Mouse (Mus musculus): Measurements from ENCODE around the gene Tead1.
"Not testable (repeated sequence)": the region's sequence is repeated elsewhere in the genome, so short reads cannot be mapped to it uniquely, and the experiment has no call there.

Tead1 gene

DNA sequence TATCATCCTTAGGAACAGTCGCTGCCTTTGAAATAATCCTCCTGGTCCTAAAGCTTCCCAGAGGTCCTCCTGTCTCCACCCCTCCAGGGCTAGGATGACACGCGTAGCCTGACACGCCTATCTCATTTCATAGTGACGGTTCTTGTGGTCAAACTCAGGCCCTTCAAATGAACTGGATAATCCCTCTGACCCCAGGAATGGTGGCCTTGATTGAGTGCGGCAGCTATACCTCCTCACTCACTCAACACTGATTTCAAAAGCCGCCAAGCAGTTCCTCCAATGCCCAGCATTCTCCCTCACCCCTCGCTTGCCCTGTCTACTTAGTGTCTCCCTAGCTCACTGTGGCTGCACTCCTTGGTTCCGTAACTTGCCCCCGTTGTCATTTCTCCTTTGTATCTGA is 230.0 kb downstream of the Tead1 start:
- no peak for DNase-seq (ENCODE audit: extremely low read depth, low read depth, low spot score)

DNA sequence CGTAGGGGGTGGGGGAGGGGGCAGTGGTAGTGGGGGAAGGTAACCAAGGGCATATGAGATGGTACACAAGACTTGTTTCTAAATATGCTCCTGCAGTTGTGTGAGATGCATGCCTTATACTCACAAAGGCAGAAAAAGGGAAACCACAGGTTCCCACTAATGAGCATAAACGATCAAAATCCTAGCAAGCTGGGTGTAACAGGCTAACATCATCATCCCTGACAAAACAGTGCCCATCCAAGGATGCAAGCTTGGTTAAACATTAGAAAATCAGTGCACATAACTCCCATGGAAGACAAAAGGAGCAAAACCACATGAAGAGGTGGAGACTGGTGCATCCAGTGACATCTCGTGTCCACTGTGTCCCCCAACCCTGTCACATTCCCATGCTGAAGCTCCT is 233.9 kb downstream of the Tead1 start:
- no peak for DNase-seq (ENCODE audit: extremely low read depth, low read depth, low spot score)

DNA sequence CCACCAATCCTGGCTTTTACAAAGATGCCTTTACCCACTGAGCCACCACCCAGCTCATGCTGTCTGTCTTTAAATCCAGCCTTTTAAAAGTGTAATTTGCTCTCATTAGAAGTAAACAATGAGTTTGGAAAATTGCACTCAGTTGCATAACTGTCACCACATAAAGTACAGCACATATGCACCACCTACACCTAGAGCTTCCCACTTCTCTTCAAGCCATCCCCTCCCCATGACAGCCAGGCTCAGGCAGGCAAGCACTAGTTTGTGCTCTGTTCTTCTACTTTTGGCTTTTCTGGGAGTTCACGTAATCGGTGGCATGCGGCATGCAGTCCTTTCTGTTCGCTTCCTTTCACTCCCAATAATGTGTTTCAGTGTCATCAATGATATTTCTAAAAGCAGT is 236.5 kb downstream of the Tead1 start:
- no peak for DNase-seq (ENCODE audit: extremely low read depth, low read depth, low spot score)

DNA sequence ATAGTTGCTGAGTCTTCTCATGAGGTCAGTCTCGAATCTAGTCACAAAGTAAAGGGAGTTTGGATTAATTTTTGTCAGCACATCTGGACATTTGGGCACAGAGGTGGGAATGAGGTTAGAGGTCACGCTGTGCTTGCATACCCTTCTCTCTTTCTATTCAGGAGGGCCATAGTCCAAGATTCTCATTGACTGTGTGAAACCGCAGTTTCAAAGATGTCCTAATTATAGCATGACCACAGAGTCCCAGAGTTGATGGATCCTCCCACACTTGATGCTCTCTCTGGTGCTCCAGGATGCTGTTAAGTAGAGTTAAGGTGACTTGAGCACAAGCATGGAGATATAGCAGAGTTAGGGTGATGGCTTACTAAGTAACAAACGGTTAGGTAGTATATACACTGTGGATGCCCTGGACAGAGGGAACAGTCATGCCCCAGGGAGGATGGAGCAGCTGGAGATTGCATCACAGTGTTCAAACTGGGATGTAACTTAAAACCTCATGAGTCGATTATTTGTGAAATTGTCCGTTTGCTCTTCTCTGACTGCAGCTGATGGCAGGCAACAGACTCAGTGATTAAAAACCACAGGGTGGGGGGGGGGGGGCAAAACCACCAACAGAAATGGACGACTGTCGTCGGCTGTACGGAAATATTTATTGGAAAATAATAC is 238.6 kb downstream of the Tead1 start:
- DNase-seq (ENCODE audit: extremely low read depth, low read depth, low spot score), result no peak

DNA sequence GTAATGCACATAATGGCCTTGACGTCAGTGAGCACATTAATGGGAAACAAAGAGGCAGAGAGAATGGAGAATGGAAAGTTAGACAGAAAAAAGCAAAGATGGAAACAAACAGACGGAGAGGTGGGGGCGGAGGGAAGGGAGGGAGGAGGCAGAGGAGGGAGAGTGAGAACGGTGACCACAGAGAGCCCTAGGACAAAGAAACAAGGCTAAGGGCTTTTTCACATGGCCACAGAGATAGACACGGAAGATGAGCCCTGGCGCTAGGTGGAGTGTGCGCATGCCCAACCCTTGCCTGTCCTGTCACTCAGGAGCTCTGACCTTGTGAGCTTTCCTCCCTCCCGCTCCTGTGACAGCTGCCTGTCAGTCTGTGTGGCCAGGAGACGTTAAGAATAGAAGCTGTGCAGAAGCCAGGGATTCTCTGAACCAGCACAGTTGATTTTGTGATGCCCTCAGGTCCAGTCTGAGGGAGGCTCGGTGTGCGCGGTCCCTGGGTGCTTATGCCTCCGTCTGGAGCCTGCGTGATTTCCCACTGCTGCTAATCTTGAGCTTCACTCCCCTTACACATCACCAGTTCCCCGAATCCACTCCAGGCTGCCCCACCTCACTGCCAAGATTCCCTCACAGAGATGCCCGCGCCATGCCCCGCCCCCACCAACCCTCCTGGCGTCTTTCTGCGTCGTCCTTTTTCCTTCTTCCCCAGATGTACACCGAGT is 239.3 kb downstream of the Tead1 start:
- no peak for DNase-seq (ENCODE audit: extremely low read depth, low read depth, low spot score)

DNA sequence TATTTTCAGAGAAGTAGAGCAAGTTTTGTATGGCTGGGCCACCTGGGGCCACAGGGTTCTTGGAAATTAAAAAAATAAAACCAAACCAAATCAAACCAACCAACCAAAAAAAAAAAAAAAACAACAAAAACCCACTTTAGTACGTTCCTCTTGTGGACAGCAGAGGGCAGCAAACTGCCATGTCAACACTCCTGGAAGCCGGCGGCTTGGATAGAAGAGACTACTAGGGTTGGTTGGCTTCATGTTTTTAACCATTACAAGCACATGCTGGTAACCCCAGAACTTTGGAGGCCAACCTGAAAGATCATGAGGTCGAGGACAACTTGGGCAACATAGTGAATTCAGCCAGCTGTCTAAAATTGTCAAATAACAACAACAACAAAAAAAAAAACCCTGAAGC is 240.7 kb downstream of the Tead1 start:
- no peak for DNase-seq (ENCODE audit: extremely low read depth, low read depth, low spot score)

DNA sequence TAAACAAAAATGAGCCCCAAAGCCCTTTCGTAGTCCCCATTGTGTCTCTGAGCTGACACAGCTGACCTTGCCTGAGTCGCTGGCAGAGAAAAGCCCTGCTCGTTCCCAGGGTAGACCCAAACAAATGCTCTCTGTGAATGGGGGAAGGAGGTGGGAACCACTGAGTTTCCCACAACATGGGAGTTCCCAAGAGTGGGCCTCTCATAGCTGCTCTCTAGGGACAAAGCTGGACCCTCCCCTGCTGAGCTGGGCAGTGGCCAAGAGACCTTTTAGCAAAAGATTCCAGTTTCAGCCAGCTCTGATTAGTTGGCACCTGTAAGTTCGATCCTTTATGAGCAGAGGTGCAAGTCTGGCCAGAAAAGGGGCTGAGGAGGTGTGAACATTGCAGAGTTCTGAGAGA is 243.7 kb downstream of the Tead1 start:
- no peak for DNase-seq (ENCODE audit: extremely low read depth, low read depth, low spot score)

DNA sequence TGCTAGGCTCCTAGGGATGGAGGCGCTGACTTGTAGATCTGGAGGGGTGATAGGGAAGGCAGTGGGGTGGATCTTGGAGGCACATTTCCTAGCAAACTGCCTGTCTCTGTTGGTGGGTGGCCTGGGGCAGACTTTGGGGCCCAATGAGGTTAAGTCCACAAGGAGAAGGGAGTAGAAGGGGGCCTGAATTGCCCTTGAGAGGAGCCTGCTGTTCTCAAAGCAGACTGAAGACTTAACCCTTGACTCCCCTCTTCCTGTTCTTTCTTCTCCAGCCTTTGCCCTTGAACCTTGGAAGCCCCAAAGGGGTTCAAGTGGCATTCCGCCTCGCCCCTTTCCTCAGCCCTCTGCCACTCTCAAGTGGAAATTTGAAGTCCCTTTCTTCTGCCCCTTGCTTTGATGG is 244.6 kb downstream of the Tead1 start:
- DNase-seq (ENCODE audit: extremely low read depth, low read depth, low spot score), result no peak

DNA sequence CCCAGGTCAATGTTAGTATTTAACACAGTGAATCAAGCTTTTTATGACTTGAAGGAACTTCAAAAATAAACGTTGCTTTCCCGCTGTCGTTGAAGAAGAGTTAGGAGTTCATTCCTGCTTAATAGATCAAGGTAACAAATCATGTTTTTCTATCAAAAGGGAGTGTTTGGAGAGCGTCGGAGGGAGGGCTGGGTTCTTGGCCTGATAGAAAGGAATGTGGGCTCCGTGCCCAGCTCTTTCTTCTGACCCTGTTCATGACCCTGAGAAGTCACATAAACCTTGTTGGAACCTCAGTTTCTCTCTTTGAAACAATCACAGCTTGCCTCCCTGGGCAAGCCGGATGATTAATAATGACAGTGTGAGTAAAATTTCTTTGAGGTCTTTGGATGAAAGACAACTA is 251.6 kb downstream of the Tead1 start:
- DNase-seq (ENCODE audit: extremely low read depth, low read depth, low spot score), result no peak

DNA sequence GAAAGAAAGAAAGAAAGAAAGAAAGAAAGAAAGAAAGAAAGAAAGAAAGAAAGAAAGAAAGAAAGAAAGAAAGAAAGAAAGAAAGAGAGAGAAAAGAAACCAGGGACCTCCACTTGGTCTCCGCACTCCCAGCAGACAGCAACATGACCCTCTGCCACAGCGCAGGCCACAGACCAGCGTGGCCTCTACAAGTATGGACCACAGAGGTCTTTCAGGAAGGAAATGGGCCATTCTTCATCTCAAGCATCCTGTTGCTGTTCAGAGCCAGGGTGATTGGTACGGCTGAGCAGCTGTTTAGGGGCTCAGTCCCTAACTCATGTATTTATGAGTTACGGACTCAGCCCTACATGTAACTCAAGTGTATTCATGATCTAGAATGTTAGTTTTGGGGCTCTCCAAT is 256.8 kb downstream of the Tead1 start:
- DNase-seq (ENCODE audit: extremely low read depth, low read depth, low spot score), result not testable (repeated sequence)

DNA sequence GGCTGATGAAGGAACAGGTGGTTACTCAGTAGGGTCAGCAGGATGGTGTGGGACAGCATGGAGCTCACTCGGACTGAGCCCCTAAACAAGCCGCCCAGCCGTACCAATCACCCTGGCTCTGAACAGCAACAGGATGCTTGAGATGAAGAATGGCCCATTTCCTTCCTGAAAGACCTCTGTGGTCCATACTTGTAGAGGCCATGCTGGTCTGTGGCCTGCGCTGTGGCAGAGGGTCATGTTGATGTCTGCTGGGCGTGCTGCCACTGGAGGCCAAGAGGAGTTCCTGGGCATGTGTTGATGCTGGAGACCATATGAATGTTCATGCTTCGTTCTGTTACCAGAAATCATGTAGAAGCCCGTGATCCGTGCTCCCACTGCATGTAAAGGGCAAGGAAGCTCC is 258.0 kb downstream of the Tead1 start:
- no peak for DNase-seq (ENCODE audit: extremely low read depth, low read depth, low spot score)

DNA sequence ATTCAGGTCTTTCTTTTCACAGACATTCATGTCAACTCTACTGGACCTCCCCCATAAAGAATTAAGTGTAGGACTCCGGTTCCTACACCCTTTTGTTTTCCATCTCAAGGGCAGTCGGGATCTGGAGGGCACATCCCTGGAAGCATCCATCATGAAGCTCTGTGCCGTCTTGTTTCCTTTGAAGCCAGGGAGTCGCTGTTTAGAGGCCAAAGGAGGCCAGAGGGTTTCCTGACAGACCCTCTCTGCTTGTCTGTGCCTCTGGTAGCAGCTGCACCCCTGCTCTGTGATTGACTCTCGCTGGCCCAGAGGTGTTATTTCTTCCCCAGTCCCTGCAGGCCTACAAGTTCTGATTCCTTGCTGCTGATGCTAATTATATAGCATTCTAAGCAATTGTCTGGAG is 259.8 kb downstream of the Tead1 start:
- DNase-seq (ENCODE audit: extremely low read depth, low read depth, low spot score), result no peak

DNA sequence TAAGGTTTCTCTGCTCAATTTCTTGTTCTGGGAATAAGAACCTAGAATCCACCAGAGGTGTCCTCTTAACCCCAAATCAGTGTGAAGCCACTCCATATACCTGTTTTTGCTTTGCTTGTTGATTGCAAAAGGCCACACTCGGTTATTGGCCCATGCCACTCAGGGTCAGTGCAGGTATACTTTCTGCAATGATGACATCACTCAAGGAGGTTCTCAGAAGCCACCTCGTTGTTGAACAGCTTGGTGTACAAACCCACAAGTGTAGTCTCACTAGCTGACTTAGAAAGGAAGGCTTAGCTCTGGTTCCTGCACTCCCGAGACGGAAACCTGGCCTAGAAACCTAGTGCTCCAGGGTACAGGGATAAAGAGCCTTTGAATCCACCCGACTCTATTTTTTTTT is 263.4 kb downstream of the Tead1 start:
- no peak for DNase-seq (ENCODE audit: extremely low read depth, low read depth, low spot score)

DNA sequence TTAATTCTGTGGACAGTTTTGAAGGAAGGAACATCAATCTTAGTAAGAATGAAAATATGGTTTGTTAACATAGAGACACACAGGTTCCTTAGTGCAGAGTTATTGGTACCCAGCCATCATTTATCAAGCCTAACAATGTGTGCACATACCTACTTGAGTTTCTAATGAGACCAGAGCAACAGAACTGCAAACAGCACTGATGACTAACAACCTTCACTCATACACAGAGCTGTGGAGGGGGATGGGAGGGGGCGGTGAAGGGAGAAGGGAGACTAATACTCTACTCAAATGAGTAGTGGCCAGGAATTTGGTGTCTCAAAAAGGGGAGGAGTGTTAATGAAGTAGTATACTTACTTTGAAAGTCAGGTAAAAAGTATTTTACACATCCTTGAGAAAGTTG is 263.9 kb downstream of the Tead1 start:
- DNase-seq (ENCODE audit: extremely low read depth, low read depth, low spot score), result no peak

DNA sequence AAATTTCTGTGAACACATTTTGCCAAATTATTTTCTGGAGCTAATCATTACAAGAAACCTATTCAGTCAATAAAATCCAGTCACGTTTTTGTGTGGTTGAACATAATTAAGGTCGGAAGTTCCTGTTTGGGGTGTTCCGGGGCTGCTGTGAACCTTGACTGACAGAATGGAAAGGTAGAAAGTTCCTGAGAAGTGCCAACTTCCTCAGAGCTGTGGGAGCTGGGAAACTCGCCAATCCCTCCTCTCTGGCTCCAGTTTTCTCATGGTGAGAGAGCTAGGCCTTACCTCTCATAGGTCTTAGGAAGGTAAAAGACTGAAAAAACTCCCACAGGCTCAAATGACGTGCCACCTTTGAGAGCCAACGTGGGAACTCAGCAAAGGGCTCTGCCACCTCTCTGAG is 267.6 kb downstream of the Tead1 start:
- no peak for DNase-seq (ENCODE audit: extremely low read depth, low read depth, low spot score)

DNA sequence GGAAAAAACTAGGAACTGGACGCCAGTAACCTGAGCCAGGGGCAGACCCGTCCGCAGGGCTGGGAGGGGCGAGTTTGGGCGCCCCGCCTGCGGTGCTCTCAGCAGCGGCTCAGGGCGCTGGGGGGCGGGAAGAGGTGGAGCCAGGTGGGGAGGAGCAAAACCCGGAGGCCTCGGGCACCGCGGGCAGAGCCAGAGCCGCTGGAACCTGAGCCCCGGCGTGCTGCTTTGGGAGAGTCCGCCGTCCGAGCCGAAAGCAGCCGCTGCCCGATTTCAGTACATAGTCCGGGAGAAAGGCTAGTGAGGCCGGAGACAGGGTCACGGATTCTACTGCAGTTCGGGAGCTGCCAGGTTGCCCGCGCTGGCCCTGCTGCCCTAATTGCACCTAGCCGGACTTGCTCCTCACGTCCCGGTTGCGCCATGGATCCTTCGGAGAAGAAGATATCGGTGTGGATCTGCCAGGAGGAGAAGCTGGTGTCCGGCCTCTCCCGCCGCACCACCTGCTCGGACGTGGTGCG is 274.7 kb downstream of the Tead1 start, which contains the start of gene Rassf10:
TSS of gene Rassf10 (plus strand) at position 186 of the 515 bp plus-strand sequence.
- no peak for DNase-seq (ENCODE audit: extremely low read depth, low read depth, low spot score)

DNA sequence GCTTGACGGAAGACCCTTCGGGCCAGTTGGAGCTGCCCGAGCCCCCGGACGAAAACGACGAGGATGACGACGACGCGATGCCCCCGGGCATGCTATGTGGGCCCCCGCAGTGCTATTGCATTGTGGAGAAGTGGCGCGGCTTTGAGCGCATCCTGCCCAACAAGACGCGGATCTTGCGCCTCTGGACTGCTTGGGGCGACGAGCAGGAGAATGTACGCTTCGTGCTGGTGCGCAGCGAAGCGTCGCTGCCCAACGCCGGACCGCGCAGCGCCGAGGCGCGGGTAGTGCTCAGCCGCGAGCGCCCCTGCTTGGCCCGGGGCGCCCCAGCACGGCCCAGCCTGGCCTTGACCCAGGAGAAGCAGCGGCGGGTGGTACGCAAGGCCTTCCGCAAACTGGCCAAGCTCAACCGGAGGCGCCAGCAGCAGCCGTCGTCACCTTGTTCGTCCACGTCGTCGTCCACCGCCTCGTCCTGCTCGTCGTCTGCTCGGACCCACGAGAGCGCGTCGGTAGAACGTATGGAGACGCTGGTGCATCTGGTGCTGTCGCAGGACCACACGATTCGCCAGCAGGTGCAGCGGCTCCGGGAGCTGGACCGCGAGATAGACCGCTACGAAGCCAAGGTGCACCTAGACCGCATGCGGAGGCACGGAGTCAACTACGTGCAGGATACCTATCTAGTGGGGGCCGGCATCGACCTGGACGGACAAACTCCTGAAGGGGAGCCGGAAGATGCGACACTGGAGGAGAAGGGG is 275.4 kb downstream of the Tead1 start:
- no peak for DNase-seq (ENCODE audit: extremely low read depth, low read depth, low spot score)

DNA sequence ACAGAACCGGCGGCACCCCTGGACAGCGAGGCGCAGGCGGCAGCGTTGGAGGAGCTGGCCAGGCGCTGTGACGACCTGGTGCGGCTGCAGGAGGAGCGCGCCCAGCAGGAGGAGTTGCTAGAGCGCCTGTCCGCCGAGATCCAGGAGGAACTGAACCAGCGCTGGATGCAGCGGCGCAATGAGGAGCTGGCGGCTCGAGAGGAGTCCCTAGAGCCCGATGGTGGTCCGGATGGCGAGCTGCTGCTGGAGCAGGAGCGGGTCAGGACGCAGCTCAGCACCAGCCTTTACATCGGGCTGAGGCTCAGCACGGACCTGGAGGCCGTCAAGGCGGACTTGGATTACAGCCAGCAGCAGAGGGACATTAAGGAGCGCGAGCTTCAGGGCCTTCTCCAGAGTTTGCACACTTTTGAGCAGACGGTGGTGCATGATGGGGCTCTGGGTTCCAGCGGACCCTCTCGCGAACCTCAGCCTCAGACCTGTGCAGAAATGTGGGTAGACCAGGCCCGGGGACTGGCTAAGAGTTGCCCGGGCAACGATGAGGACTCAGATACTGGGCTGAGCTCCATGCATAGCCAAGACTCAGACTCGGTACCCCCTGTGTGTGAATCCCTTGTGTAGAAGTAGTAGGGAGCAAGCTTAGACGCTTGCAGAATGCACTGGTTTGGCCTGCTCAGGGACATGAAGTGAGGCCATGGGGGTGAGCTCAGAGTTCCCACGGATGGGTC is 276.1 kb downstream of the Tead1 start:
- DNase-seq (ENCODE audit: extremely low read depth, low read depth, low spot score), result no peak

DNA sequence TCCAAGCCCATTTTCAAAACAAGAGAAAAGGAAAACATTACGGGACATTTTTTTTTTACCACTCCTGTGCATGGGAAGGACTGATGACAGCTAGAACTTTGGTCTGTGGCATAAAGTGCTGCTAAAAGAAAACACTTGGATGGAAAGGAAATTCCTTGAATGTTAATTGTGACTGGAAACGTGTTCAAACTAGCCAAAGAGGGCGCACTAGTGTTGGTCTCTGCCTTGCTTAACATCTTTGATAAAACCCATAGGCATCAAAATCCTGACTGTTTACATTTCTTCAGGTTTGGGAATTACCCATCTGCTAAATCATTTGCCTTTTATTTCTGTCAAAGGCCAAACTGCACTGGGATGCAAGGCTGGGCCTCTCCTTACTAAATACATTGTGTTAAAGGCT is 276.8 kb downstream of the Tead1 start:
- DNase-seq (ENCODE audit: extremely low read depth, low read depth, low spot score), result no peak
